Mouse (Mus musculus) intestine, embryonic 16.5 days (tissue): Measurements from ENCODE around the gene Tlr5. TPM values are rescaled to one million over a fixed set of nuclear protein-coding genes. Genes with fewer than 3 reads are reported as not detected.

ENCODE experiments used
- ATAC-seq: fragments of 200-750 bp; cut with Nextera tagmentation; 2 replicates; pipeline ENCODE4 v1.8.0; 2017; ENCODE audit warnings: moderate TSS enrichment, moderate library complexity
- H3K27ac ChIP-seq: fragments of 300-500 bp; sonication (generic); 2 replicates; pipeline ENCODE4 v1.5.1; 2014; ENCODE audit warnings: mild to moderate bottlenecking, low read length
- H3K27me3 ChIP-seq: fragments of 300-500 bp; sonication (generic); replicated peaks from 2 replicates; pipeline ENCODE4 v1.6.1; 2014; ENCODE audit warnings: low read length, control low read depth, mixed read lengths; ENCODE audit not compliant: control insufficient read depth, insufficient read depth
- H3K36me3 ChIP-seq: fragments of 300-500 bp; sonication (generic); 2 replicates; pipeline ENCODE4 v1.6.1; 2014; ENCODE audit warnings: low read length, control low read depth; ENCODE audit not compliant: control insufficient read depth, insufficient read depth
- H3K4me1 ChIP-seq: fragments of 300-500 bp; sonication (generic); 2 replicates; pipeline ENCODE4 v1.6.1; 2014; ENCODE audit warnings: low read length, control low read depth, mixed read lengths; ENCODE audit not compliant: control insufficient read depth, insufficient read depth
- H3K4me2 ChIP-seq: fragments of 300-500 bp; sonication (generic); 2 replicates; pipeline ENCODE4 v1.6.1; 2014; ENCODE audit warnings: low read depth, low read length, control low read depth
- H3K4me3 ChIP-seq: fragments of 300-500 bp; sonication (generic); 2 replicates; pipeline ENCODE4 v1.5.1; 2014; ENCODE audit warnings: mild to moderate bottlenecking, low read length
- H3K9ac ChIP-seq: fragments of 300-500 bp; sonication (generic); 2 replicates; pipeline ENCODE4 v1.6.1; 2014; ENCODE audit warnings: low read depth, low read length
- H3K9me3 ChIP-seq: fragments of 300-500 bp; sonication (generic); 2 replicates; pipeline ENCODE4 v1.6.1; 2016; ENCODE audit warnings: low read length, control low read depth; ENCODE audit not compliant: control insufficient read depth
- WGBS: fragments of 180-500 bp; shearing (Covaris S2); extraction: QIAGEN DNeasy Blood & Tissue Kit; methylation state at CpG from one replicate; pipeline ENCODE4 v1.1.7; 2014; 5-methylcytosine and 5-hydroxymethylcytosine counted together
- polyA plus RNA-seq: library from polyadenylated mRNA; unstranded; fragments of >200 nt; fragmentation: Nextera tagmentation; extraction: Ambion mirVana; gene quantifications from 2 replicates; pipeline ENCODE4 v1.2.1, GENCODE M21; 2015

Tlr5 gene
- 4.6 and 4.8 TPM in 2 replicates for polyA plus RNA-seq

GRCm38 (mm10) chr1:182954287-182955046 lies at the start of gene Tlr5:
TSS of gene Tlr5 (plus strand) at chr1:182954788.
- no peaks in the 10 kb centered on the region for H3K9me3 ChIP-seq
- no peaks in the 10 kb centered on the region for H3K27me3 ChIP-seq
- H3K9ac ChIP-seq, result peak within 1 kb of the TSS; percentile 79
- peaks cover 53% of the 10 kb centered on the region for H3K4me1 ChIP-seq
- peak within 1 kb of the TSS; percentile 85 for H3K4me2 ChIP-seq
- WGBS, result 14% methylated on average over 21 of the region's 21 CpGs
- H3K27ac ChIP-seq, result peak within 1 kb of the TSS; percentile 94
- H3K36me3 ChIP-seq, result no peaks in the 10 kb centered on the region
- H3K4me3 ChIP-seq, result peak within 1 kb of the TSS; percentile 69
- peak; percentile 54 for ATAC-seq

- 49% methylated on average over 3 of the region's 3 CpGs for WGBS
- Histone ChIP-seq H3K36me3 (no peaks in the 10 kb centered on the region), H3K4me1 (peaks cover 24% of the 10 kb centered on the region), H3K27me3 (no peaks in the 10 kb centered on the region), H3K4me2 (no peak overlapping the region), H3K27ac (no peak overlapping the region), H3K9ac (no peak overlapping the region), H3K9me3 (no peaks in the 10 kb centered on the region), H3K4me3 (no peak overlapping the region)
- no peak for ATAC-seq
Observed at GRCm38 (mm10) chr1:182905669-182906068, 48.9 kb upstream of the Tlr5 start.

GRCm38 (mm10) chr1:182908050-182909036 lies 46.2 kb upstream of the Tlr5 start:
- ATAC-seq, result peak; percentile 95
- Histone ChIP-seq H3K4me3 (no peak overlapping the region), H3K4me2 (peak overlapping the region; percentile 37)

GRCm38 (mm10) chr1:182909066-182909465 lies 45.5 kb upstream of the Tlr5 start:
- Histone ChIP-seq H3K27ac (peak overlapping the region; percentile 52; the same call in 1 of the 2 replicates), H3K4me1 (peaks cover 24% of the 10 kb centered on the region), H3K9ac (peak overlapping the region; percentile 35), H3K27me3 (no peaks in the 10 kb centered on the region), H3K9me3 (peaks cover 3% of the 10 kb centered on the region), H3K4me3 (no peak overlapping the region), H3K36me3 (peaks cover 2% of the 10 kb centered on the region; the same call in 1 of the 2 replicates), H3K4me2 (no peak overlapping the region)
- WGBS, result 64% methylated on average over 3 of the region's 3 CpGs
- ATAC-seq, result peak; percentile 5; the same call in 1 of the 2 replicates

More at GRCm38 (mm10) chr1:182908050-182909036, 46.2 kb upstream of the Tlr5 start:
- H3K4me1 ChIP-seq, result peaks cover 24% of the 10 kb centered on the region
- 13% methylated on average over 14 of the region's 14 CpGs for WGBS
- H3K27me3 ChIP-seq, result no peaks in the 10 kb centered on the region
- peaks cover 3% of the 10 kb centered on the region for H3K9me3 ChIP-seq
- peaks cover 2% of the 10 kb centered on the region; the same call in 1 of the 2 replicates for H3K36me3 ChIP-seq
- H3K9ac ChIP-seq, result peak overlapping the region; percentile 35; the same call in 1 of the 2 replicates
- H3K27ac ChIP-seq, result peak overlapping the region; percentile 68

- Histone ChIP-seq H3K9ac (no peak overlapping the region), H3K4me2 (no peak overlapping the region), H3K4me1 (peaks cover 24% of the 10 kb centered on the region), H3K9me3 (peaks cover 3% of the 10 kb centered on the region), H3K4me3 (no peak overlapping the region), H3K27ac (no peak overlapping the region), H3K27me3 (no peaks in the 10 kb centered on the region), H3K36me3 (peaks cover 2% of the 10 kb centered on the region; the same call in 1 of the 2 replicates)
- ATAC-seq, result no peak
- 79% methylated on average over 5 of the region's 5 CpGs for WGBS
Observed at GRCm38 (mm10) chr1:182909596-182909995, 45.0 kb upstream of the Tlr5 start.

- Histone ChIP-seq H3K4me2 (no peak overlapping the region), H3K9ac (no peak overlapping the region), H3K4me1 (peaks cover 15% of the 10 kb centered on the region), H3K9me3 (peaks cover 3% of the 10 kb centered on the region), H3K27me3 (no peaks in the 10 kb centered on the region), H3K27ac (no peak overlapping the region), H3K36me3 (peaks cover 2% of the 10 kb centered on the region; the same call in 1 of the 2 replicates), H3K4me3 (no peak overlapping the region)
- 71% methylated on average over 2 of the region's 2 CpGs for WGBS
- ATAC-seq, result no peak
Observed at GRCm38 (mm10) chr1:182912591-182912990, 42.0 kb upstream of the Tlr5 start.

GRCm38 (mm10) chr1:182914121-182914908 lies 40.3 kb upstream of the Tlr5 start:
- H3K9me3 ChIP-seq, result peaks cover 3% of the 10 kb centered on the region
- H3K27me3 ChIP-seq, result no peaks in the 10 kb centered on the region
- peak; percentile 96 for ATAC-seq
- H3K9ac ChIP-seq, result no peak overlapping the region
- whole genome bisulfite sequencing, result 56% methylated on average over 4 of the region's 4 CpGs
- no peak overlapping the region for H3K4me3 ChIP-seq
- H3K27ac ChIP-seq, result peak overlapping the region; percentile 43
- H3K36me3 ChIP-seq, result peaks cover 2% of the 10 kb centered on the region; the same call in 1 of the 2 replicates
- no peak overlapping the region for H3K4me2 ChIP-seq
- H3K4me1 ChIP-seq, result peaks cover 1% of the 10 kb centered on the region; the same call in 1 of the 2 replicates

- no peak overlapping the region for H3K4me2 ChIP-seq
- H3K4me1 ChIP-seq, result no peaks in the 10 kb centered on the region
- no peak overlapping the region for H3K27ac ChIP-seq
- no peak overlapping the region for H3K9ac ChIP-seq
- no peak overlapping the region for H3K4me3 ChIP-seq
- H3K27me3 ChIP-seq, result no peaks in the 10 kb centered on the region
- H3K36me3 ChIP-seq, result peaks cover 2% of the 10 kb centered on the region; the same call in 1 of the 2 replicates
- H3K9me3 ChIP-seq, result peaks cover 3% of the 10 kb centered on the region
- no peak for ATAC-seq
- WGBS, result 95% methylated on average over 5 of the region's 5 CpGs
Observed at GRCm38 (mm10) chr1:182916166-182916565, 38.4 kb upstream of the Tlr5 start.
